Mouse (Mus musculus) thymus, postnatal 4 days (tissue): ENCODE data around the gene Fzd7.
A peak's percentile ranks its signal among the peaks of the same experiment; 100 is the strongest.
"Not testable (repeated sequence)": the region's sequence is repeated elsewhere in the genome, so short reads cannot be mapped to it uniquely, and the experiment has no call there.

ENCODE experiments used
- DNase-seq: peaks from one replicate; pipeline ENCODE4 v3.0.0; 2021

Gene Fzd7

GRCm38 (mm10) chr1:59482331-59482695, at the start of gene Fzd7:
TSS of gene Fzd7 (plus strand) at chr1:59482424.
- peak; percentile 67 for DNase-seq

GRCm38 (mm10) chr1:59433296-59433695, 48.9 kb upstream of the Fzd7 start:
- DNase-seq, result no peak

- no peak for DNase-seq
Observed at GRCm38 (mm10) chr1:59434071-59434470, 48.2 kb upstream of the Fzd7 start.

GRCm38 (mm10) chr1:59435270-59435669, 47.0 kb upstream of the Fzd7 start:
- no peak for DNase-seq

- DNase-seq, result no peak
Observed at GRCm38 (mm10) chr1:59436321-59436720, 45.9 kb upstream of the Fzd7 start.

- no peak for DNase-seq
Observed at GRCm38 (mm10) chr1:59437927-59438326, 44.3 kb upstream of the Fzd7 start.

GRCm38 (mm10) chr1:59438330-59438729, 43.9 kb upstream of the Fzd7 start:
- DNase-seq, result no peak

- DNase-seq, result peak; percentile 18
Observed at GRCm38 (mm10) chr1:59439252-59439651, 43.0 kb upstream of the Fzd7 start.

GRCm38 (mm10) chr1:59439941-59440340, 42.3 kb upstream of the Fzd7 start:
- no peak for DNase-seq

- not testable (repeated sequence) for DNase-seq
Observed at GRCm38 (mm10) chr1:59442721-59443120, 39.5 kb upstream of the Fzd7 start.

GRCm38 (mm10) chr1:59444127-59444660, 38.0 kb upstream of the Fzd7 start:
- no peak for DNase-seq

GRCm38 (mm10) chr1:59445242-59445641, 37.0 kb upstream of the Fzd7 start:
- DNase-seq, result no peak

- no peak for DNase-seq
Observed at GRCm38 (mm10) chr1:59448497-59449270, 33.5 kb upstream of the Fzd7 start.

GRCm38 (mm10) chr1:59449423-59449822, 32.8 kb upstream of the Fzd7 start:
- DNase-seq, result no peak

GRCm38 (mm10) chr1:59450896-59451295, 31.3 kb upstream of the Fzd7 start:
- no peak for DNase-seq

GRCm38 (mm10) chr1:59451584-59451983, 30.6 kb upstream of the Fzd7 start:
- DNase-seq, result no peak

- DNase-seq, result no peak
Observed at GRCm38 (mm10) chr1:59456825-59457224, 25.4 kb upstream of the Fzd7 start.

GRCm38 (mm10) chr1:59457873-59458272, 24.4 kb upstream of the Fzd7 start:
- no peak for DNase-seq

- no peak for DNase-seq
Observed at GRCm38 (mm10) chr1:59458886-59459285, 23.3 kb upstream of the Fzd7 start.

GRCm38 (mm10) chr1:59464696-59465639, 17.3 kb upstream of the Fzd7 start:
- DNase-seq, result no peak

GRCm38 (mm10) chr1:59465640-59466008, 16.6 kb upstream of the Fzd7 start:
- no peak for DNase-seq

GRCm38 (mm10) chr1:59469170-59469569, 13.1 kb upstream of the Fzd7 start:
- no peak for DNase-seq

- DNase-seq, result no peak
Observed at GRCm38 (mm10) chr1:59470766-59471165, 11.5 kb upstream of the Fzd7 start.
